Mouse (Mus musculus) heart, adult 2 months (tissue): ENCODE measurements around the gene Gm2696. TPM values are rescaled to one million over a fixed set of nuclear protein-coding genes. Genes with fewer than 3 reads are reported as not detected.

ENCODE experiments used
- DNase-seq, 2 experiments: peaks; one replicate each; pipeline ENCODE4 v3.0.0; 2021
- H3K27ac ChIP-seq: fragments of 200-600 bp; 2 replicates; pipeline ENCODE4 v1.8.1; 2022
- H3K27me3 ChIP-seq: fragments of 200-500 bp; 2 replicates; pipeline ENCODE4 v1.6.1; 2012; ENCODE audit warnings: mild to moderate bottlenecking, low read length, inconsistent platforms, mixed read lengths; ENCODE audit not compliant: control insufficient read depth, insufficient read depth
- H3K36me3 ChIP-seq: fragments of 200-500 bp; 2 replicates; pipeline ENCODE4 v1.6.1; 2012; ENCODE audit warnings: low read length, inconsistent platforms; ENCODE audit not compliant: control insufficient read depth, insufficient read depth
- H3K4me1 ChIP-seq: fragments of 200-500 bp; 2 replicates; pipeline ENCODE4 v1.6.1; 2011; ENCODE audit warnings: low read length; ENCODE audit not compliant: control insufficient read depth, insufficient read depth
- H3K4me3 ChIP-seq: fragments of 200-600 bp; 2 replicates; pipeline ENCODE4 v1.8.1; 2022
- H3K79me2 ChIP-seq: fragments of 200-500 bp; replicated peaks from 2 replicates; pipeline ENCODE4 v1.6.1; 2012; ENCODE audit warnings: mild to moderate bottlenecking, inconsistent platforms, low read length, moderate library complexity, mixed read lengths; ENCODE audit not compliant: control insufficient read depth, insufficient read depth
- H3K9ac ChIP-seq: fragments of 200-500 bp; 2 replicates; pipeline ENCODE4 v1.6.1; 2012; ENCODE audit warnings: low read depth, mild to moderate bottlenecking, control low read depth, inconsistent platforms, low read length, mixed read lengths
- CTCF ChIP-seq: fragments of 200-600 bp; IDR thresholded peaks from 2 replicates; pipeline ENCODE4 v1.8.1; 2022; ENCODE audit warnings: antibody characterized with exemption, mild to moderate bottlenecking, moderate library complexity
- EP300 ChIP-seq: fragments of 200-500 bp; IDR thresholded peaks from 2 replicates; pipeline ENCODE4 v1.6.1; 2011; ENCODE audit warnings: low read depth, low read length, control low read depth; ENCODE audit not compliant: insufficient read depth
- POLR2A ChIP-seq: fragments of 200-500 bp; IDR thresholded peaks from 2 replicates; pipeline ENCODE4 v1.6.1; 2011; ENCODE audit warnings: mild to moderate bottlenecking, low read depth, low read length, control low read depth; ENCODE audit not compliant: insufficient read depth
- WGBS: fragments of 180-500 bp; shearing (Covaris S2); methylation state at CpG from one replicate; pipeline ENCODE4 v1.1.7; 2018; 5-methylcytosine and 5-hydroxymethylcytosine counted together
- intact Hi-C: fragments of 180-260 bp; cut with DNase I; formaldehyde crosslinking; loops from one replicate; pipeline ENCODE4 v1.15.1; 2025
- polyA plus RNA-seq: library from polyadenylated mRNA; depleted of rRNA; stranded (reverse); fragments of >200 nt; gene quantifications from 2 replicates; pipeline ENCODE4 v1.2.3, GENCODE M21; 2012
- total RNA-seq, 2 experiments: library from RNA; stranded (reverse); gene quantifications; 2 replicates each; pipeline ENCODE4 v1.2.3; 2021

The Gm2696 gene
- total and polyA plus RNA-seq, 3 experiments: not detected

DNA sequence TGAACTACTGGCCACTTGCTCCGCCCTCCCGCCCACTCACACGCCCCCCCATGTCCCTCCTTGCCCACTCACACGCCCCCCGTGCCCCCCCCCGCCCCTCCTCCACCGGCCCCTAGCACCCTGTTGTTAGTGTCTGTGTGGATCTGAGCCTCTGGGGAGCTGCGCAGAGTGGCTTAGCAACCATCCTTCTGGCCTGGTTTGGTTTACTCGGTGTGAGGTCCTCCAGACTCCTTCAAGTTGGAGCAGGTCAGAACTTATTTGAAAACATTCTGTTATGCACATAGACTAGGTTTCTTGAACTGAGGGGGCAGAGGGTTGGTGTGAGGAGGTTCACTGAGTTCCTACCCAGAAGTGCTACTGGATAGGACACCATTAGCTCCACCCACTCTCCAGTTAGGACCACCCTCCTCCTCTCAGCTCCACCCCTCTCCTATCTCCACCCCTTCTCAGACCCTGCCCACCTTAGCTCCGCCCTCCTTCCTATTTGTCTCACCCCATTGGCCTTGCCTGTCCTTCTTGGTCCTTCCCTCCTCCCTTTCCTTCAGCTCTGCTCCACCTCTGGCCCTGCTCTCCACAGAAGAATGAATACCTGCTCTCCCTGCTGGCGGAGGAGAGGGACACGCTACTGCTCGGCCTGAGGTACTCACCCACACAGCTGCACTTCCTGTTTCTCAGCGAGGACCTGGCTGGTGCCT lies 49.7 kb downstream of the Gm2696 start:
- no peaks in the 10 kb centered on the region for H3K27me3 ChIP-seq
- no peak overlapping the region for H3K4me3 ChIP-seq
- no peak for TF ChIP-seq CTCF
- no peak for TF ChIP-seq EP300
- TF ChIP-seq POLR2A: no peak
- H3K36me3 ChIP-seq: no peaks in the 10 kb centered on the region
- 33% methylated on average over 14 of the region's 14 CpGs for WGBS
- H3K79me2 ChIP-seq: no peaks in the 10 kb centered on the region
- H3K4me1 ChIP-seq: no peaks in the 10 kb centered on the region
- DNase-seq: peak in 1 of 2 experiments; percentile 10
- no peak overlapping the region for H3K27ac ChIP-seq
- intact Hi-C loops: no loop called here
- no peak overlapping the region for H3K9ac ChIP-seq

DNA sequence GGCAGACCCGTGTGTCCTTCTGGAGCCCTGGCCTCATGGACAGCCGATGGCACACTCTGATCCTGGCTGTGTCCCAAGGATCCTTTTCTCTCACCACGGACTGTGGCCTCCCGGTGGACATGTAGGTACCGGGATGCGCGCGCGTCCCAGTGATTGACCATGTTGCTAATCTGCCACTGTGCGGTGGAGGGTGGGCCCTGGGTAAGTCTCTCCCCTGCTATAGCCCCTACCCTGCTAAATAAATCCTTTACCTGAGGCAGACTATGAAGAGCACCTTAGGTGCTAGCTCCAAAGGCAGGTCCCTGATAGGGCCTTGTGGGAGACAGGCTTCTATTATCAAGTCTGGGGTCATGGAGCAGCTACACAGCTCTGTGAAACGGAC lies 50.3 kb downstream of the Gm2696 start:
- no peak overlapping the region for H3K4me3 ChIP-seq
- H3K27me3 ChIP-seq: no peaks in the 10 kb centered on the region
- intact Hi-C loops: no loop called here
- H3K36me3 ChIP-seq: no peaks in the 10 kb centered on the region
- 32% methylated on average over 11 of the region's 11 CpGs for WGBS
- no peaks in the 10 kb centered on the region for H3K4me1 ChIP-seq
- no peak for DNase-seq
- H3K27ac ChIP-seq: no peak overlapping the region
- no peaks in the 10 kb centered on the region for H3K79me2 ChIP-seq
- no peak for TF ChIP-seq POLR2A
- TF ChIP-seq CTCF: no peak
- no peak for TF ChIP-seq EP300
- no peak overlapping the region for H3K9ac ChIP-seq

DNA sequence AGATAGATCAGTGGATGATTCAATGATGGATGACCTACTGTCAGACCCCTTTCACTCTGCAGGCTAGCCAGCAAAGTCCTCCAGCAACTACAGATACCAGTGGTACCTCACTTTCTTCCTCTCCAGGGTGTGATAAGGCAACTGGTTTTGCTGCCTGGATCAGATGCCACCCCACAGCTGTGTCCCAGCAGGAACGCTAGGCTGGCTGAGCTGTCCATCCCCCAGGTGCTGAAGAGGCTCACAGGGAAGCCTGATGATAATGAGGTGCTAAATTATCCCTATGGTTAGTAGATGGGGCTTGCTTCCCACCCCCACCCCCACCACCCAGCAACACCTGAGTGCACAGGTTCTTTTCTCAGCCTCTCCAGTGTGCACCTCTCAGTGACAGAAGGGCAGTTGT lies 53.1 kb downstream of the Gm2696 start:
- no peaks in the 10 kb centered on the region for H3K27me3 ChIP-seq
- no peaks in the 10 kb centered on the region for H3K79me2 ChIP-seq
- intact Hi-C loops: no loop called here
- no peak overlapping the region for H3K4me3 ChIP-seq
- H3K4me1 ChIP-seq: no peaks in the 10 kb centered on the region
- no peaks in the 10 kb centered on the region for H3K36me3 ChIP-seq
- H3K9ac ChIP-seq: no peak overlapping the region
- no peak for TF ChIP-seq CTCF
- TF ChIP-seq EP300: no peak
- TF ChIP-seq POLR2A: no peak
- no peak overlapping the region for H3K27ac ChIP-seq
- DNase-seq: no peak
- 0% methylated on average over 1 of the region's 1 CpGs for WGBS

DNA sequence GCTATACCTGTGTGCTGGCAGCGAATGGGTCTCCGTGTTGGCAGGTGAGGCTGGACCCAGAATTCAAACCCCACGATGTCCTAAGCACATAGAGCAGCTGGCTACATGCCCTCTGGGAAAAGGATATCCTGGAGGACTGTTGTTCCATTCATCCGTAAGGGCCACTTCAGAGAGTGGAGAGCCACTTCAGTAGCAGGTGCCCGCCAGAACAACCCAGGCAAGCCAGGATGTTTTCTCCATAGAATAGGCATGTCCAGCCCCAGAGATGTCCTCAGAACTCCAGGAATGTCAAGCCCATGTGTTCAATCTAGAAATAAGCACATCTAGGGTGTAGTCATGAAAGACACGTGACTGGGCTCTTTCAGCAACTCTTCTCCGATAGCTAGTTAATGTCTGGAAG lies 55.2 kb downstream of the Gm2696 start:
- H3K79me2 ChIP-seq: no peaks in the 10 kb centered on the region
- H3K36me3 ChIP-seq: no peaks in the 10 kb centered on the region
- H3K27ac ChIP-seq: no peak overlapping the region
- DNase-seq: no peak
- intact Hi-C loops: no loop called here
- no peaks in the 10 kb centered on the region for H3K4me1 ChIP-seq
- no peaks in the 10 kb centered on the region for H3K27me3 ChIP-seq
- 73% methylated on average over 7 of the region's 7 CpGs for WGBS
- no peak overlapping the region for H3K4me3 ChIP-seq
- TF ChIP-seq CTCF (no peak), POLR2A (no peak), EP300 (no peak)
- H3K9ac ChIP-seq: no peak overlapping the region

DNA sequence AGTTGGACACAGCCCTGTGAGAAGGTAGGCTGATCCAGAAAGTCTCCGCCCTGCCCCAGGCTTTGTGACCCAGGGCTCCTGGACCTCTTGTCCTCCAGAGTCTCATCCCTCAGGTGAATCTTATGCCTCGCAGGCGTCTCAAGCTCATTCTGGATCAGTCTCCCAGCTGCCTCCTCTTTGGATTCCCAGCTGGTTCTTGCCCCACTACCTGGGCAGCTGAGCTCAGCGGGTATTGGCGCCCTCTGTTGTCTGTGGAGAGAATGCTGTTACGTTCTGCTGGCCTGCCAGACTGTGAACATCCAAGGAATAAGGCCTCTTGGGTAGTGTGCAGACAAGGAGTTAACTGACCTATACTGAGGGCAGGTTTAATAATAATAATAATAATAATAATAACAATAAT lies 64.5 kb downstream of the Gm2696 start:
- 60% methylated on average over 6 of the region's 6 CpGs for WGBS
- TF ChIP-seq POLR2A (no peak), CTCF (peak; percentile 73), EP300 (no peak)
- Histone ChIP-seq H3K79me2 (no peaks in the 10 kb centered on the region), H3K4me1 (no peaks in the 10 kb centered on the region), H3K27me3 (no peaks in the 10 kb centered on the region), H3K27ac (no peak overlapping the region), H3K36me3 (no peaks in the 10 kb centered on the region), H3K9ac (no peak overlapping the region), H3K4me3 (no peak overlapping the region)
- intact Hi-C loops: loop anchor here (1.0 to 5.0 kb wide), 3 partner anchors 150 to 362 kb away; partner anchors contain the start of gene Fam207a
- DNase-seq: peak; percentile 24 to 45

DNA sequence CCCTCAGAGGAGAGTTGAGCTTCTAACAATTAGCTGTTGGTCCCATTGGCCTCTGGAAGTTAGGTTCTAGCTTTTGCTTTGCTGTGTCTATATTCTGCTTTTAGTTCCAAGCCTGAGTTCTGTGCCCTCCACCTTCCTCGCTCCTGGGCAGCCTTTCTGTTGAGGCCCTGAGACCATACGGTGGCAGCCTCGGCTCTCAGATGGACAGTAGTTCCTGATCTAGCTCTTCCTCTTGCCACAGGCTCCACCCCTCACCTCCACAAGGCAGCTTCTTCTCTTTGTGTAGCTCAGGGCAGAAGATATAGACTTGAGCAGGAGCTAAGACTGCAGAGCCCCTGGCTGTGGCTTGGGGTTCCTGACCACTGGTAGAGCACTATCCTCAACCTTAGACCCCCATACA lies 65.8 kb downstream of the Gm2696 start:
- H3K9ac ChIP-seq: no peak overlapping the region
- no peaks in the 10 kb centered on the region for H3K79me2 ChIP-seq
- H3K4me3 ChIP-seq: no peak overlapping the region
- no peaks in the 10 kb centered on the region for H3K4me1 ChIP-seq
- H3K27me3 ChIP-seq: no peaks in the 10 kb centered on the region
- H3K36me3 ChIP-seq: no peaks in the 10 kb centered on the region
- intact Hi-C loops: no loop called here
- DNase-seq: no peak
- WGBS: 53% methylated on average over 3 of the region's 3 CpGs
- TF ChIP-seq POLR2A: no peak
- TF ChIP-seq EP300: no peak
- no peak for TF ChIP-seq CTCF
- H3K27ac ChIP-seq: no peak overlapping the region
